Mouse (Mus musculus): ENCODE data around the gene Fat3.
A peak's percentile ranks its signal among the peaks of the same experiment; 100 is the strongest.

The Fat3 gene

GRCm38 (mm10) chr9:16228919-16229318 lies 272.2 kb downstream of the Fat3 start:
- DNase-seq (ENCODE audit: low spot score): no peak

GRCm38 (mm10) chr9:16227398-16227797 lies 273.7 kb downstream of the Fat3 start:
- no peak for DNase-seq (ENCODE audit: low spot score)

- no peak for DNase-seq (ENCODE audit: low spot score)
Observed at GRCm38 (mm10) chr9:16226545-16226944, 274.5 kb downstream of the Fat3 start.

GRCm38 (mm10) chr9:16221885-16222284 lies 279.2 kb downstream of the Fat3 start:
- DNase-seq (ENCODE audit: low spot score): no peak

DNA sequence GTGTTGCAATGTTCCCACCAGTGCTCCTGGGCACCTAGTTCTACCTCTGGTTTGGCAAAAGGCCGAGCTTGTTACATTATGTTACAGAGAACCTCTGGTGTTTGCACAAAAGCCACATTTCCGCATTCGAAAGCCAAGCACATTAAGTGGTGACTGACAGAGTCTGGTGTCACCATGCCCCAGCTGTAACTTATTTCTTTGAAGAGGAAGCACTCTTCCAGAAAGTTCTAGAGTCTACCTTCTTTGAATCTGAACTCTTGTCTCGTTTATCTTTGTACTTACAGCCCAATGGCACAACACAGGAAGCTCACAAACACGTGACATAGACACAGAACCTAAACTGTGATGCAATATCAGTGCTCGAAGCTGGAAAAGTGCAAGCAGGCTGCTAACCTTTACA lies 284.9 kb downstream of the Fat3 start:
- no peak for DNase-seq (ENCODE audit: low spot score)

GRCm38 (mm10) chr9:16214731-16215681 lies 286.1 kb downstream of the Fat3 start:
- DNase-seq (ENCODE audit: low spot score): peak; percentile 13

DNA sequence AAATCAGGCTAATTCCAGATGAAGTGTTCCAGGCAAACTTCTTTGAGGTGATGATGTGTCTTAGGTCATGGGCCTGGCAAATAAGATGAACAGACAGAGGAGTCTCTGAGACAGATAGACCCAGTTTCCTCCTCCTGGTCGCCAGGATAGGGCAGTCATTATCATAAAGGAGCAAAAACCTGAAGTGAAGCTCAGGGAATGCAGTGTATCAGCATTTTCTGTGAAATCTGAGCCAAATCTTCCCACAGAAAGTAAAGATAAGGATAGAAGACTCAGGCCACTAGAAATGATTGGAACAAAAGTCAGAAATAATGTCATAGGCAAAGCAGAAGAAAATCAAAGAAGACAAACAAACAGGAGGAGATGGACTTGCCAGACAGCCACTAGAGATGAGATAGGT lies 287.8 kb downstream of the Fat3 start:
- DNase-seq (ENCODE audit: low spot score): no peak

DNA sequence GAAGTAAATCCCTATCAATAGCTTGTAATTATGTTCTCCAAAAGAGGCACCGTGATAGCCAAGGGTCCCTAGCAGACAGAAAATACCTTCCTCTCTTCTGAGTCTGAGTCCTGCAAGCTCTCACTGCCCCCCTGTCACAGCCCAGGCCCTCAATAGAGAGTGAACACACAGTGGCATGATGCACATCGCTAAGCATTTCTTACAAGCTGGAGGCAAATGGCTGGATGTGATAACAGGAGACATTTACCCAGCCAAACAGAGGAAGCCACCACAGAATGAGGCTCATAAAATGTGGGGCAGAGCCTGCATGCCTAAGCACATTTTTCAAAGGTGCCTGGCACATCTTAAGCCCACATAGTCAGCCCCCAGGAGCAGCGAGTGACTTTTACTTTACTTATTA lies 288.5 kb downstream of the Fat3 start:
- no peak for DNase-seq (ENCODE audit: low spot score)

DNA sequence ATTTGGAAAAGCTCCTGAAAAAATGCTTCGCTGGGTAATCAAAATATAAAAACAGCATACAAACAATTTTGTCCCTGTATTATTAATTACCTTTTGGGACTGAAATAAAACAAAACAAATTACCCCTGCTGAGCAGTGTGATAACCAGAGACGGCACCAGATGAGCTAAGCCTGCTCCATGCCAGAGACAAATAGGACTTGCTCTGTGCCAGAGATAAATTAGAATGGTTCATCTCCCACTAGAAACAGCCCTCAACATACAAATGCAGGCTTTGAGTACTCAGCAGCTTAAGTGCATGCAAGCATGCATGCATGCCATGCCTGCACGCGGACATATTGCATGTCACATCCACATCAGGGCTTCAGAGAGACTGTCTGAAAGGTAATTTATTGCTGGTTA lies 288.9 kb downstream of the Fat3 start:
- no peak for DNase-seq (ENCODE audit: low spot score)

GRCm38 (mm10) chr9:16211468-16211867 lies 289.6 kb downstream of the Fat3 start:
- no peak for DNase-seq (ENCODE audit: low spot score)

DNA sequence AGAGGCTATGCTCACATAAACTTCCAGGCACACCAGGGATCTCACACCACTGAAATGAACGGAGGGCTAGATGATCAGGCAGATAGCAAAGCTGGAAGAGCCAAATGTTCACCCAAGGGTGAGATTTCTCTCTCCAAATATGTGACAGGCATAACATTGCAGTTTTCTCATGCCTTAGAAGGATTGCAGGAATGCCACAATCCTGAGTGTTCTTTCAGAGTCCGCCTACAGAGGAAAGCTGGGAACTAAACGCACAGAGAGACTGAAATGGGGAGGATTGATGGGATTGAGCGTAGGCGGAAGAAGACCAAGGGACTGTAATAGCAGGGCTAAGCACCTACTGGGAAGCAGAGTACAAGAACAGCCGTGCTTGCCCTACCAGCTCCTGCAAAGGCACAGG lies 298.8 kb downstream of the Fat3 start:
- DNase-seq (ENCODE audit: low spot score): no peak

DNA sequence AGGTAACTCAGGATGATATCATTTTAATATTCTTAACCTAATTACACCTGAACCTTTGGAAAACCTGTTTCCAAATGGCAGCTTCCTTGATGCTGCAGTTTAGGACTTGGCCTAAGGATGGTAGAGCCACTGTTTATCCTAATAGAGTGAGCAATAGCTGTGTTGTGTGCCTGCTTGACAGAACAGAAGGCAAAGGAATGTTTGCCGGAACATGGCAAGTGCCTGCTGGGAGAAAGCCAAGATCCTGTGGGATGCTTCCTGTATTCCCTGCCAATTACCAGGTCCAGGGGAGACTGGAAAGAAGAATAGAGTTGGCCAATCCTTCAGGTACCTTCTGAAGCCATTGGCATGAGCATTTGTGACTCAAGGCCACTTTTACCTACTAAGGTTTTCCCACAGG lies 300.1 kb downstream of the Fat3 start:
- no peak for DNase-seq (ENCODE audit: low spot score)

- no peak for DNase-seq (ENCODE audit: low spot score)
Observed at GRCm38 (mm10) chr9:16186461-16186860, 314.6 kb downstream of the Fat3 start.

GRCm38 (mm10) chr9:16169238-16169637 lies 331.8 kb downstream of the Fat3 start:
- DNase-seq (ENCODE audit: low spot score): peak; percentile 28

GRCm38 (mm10) chr9:16168051-16168450 lies 333.0 kb downstream of the Fat3 start:
- no peak for DNase-seq (ENCODE audit: low spot score)

- DNase-seq (ENCODE audit: low spot score): no peak
Observed at GRCm38 (mm10) chr9:16159366-16159765, 341.7 kb downstream of the Fat3 start.

DNA sequence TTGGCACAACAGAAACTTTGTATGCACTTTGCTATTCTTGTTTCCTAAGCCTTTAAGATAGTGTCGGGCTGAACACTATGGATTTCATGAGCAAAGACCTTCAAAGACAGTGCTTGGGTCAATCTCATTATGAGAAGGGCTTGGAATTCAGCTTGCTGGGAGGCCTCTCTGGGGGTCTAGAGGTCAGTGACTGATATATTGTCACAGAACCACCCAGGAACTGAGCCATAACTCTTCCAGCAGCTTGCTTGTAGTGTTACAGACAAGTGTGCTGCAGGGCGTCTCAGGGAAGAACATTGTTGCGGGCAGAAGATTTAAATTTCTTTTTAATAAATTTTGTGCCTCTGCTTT lies 347.5 kb downstream of the Fat3 start:
- no peak for DNase-seq (ENCODE audit: low spot score)

DNA sequence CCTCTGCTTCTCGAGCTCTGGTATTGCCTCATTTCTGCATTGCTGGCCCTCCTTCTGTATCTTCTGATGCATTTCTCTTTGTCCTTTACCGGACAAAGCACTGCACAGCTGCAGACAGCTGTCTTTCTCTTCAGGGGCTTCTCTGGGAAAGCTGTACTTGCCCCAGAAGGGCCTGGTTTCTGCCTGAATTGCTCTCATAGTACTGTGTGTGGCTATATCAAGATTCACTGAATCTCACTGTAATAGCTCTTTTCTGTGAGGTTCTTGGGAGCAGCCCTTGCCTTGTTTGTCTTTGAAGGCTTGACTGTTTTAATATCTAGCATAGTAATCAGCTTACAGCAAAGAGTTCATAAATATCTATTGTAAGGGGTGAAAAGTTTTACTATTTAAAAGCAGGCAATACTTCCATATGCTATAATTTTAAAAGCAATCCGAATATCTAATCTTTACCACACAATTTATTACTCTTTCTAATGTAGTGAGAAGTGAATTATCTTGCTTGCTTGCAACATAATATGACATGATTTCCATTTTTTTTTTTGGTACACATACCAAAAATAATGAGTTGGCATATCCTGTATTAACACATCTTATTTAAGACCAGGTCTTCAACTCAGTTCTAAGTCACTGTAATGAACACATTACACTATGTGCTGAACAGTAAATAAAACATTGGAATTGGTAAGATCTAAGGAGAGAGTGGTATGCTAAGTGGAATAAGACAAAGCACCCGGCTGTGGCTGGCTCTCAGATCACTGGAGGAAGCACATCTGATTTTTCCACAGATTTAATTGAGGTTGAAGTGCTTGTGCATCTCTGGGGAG lies 348.1 kb downstream of the Fat3 start:
- DNase-seq (ENCODE audit: low spot score): no peak

DNA sequence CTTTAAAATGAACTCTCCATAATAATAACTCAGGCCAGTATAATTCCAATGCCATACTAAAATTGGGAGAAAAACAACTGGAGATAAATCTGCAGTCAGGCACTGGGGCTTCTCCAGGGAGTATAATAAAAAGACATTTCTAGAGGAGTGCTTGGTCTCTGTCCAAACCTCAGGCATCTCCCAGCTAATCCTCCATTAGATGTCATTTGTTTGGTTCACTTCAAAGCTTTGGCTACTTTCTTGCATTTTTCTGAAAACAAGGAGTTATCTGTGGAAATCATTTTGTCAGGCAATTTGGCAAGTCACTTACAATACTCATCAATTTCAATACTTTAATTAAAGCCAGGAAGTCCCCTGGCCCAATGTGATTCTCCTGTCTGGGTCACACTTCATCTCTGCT lies 351.0 kb downstream of the Fat3 start:
- DNase-seq (ENCODE audit: low spot score): no peak

- no peak for DNase-seq (ENCODE audit: low spot score)
Observed at GRCm38 (mm10) chr9:16147735-16148134, 353.4 kb downstream of the Fat3 start.

- no peak for DNase-seq (ENCODE audit: low spot score)
Observed at GRCm38 (mm10) chr9:16144684-16145083, 356.4 kb downstream of the Fat3 start.

GRCm38 (mm10) chr9:16139300-16139699 lies 361.8 kb downstream of the Fat3 start:
- DNase-seq (ENCODE audit: low spot score): no peak

GRCm38 (mm10) chr9:16133098-16133497 lies 368.0 kb downstream of the Fat3 start:
- DNase-seq (ENCODE audit: low spot score): no peak

Measured in urinary bladder, postnatal 25 days (tissue).